ENCODE assay signal across 29 mouse cellular contexts in genomic region chr4:106597055-106597454, GRCm38 (mm10). TPM values are rescaled to one million over a fixed set of nuclear protein-coding genes. Genes with fewer than 3 reads are reported as not detected.
"Had no signal": no experiment of that assay in that cellular context is flagged by ENCODE, and none has a peak within 500 bp of the region (broad histone marks: within the 10 kb centered on the region; RNA-seq: fewer than 3 reads in every experiment).

No protein-coding gene starts in this region.

- DNase-seq: kidney, adult 9 months; kidney, postnatal 14 days; kidney, postnatal 4 days; layer of hippocampus, postnatal 36 days; liver, embryonic 13.5 days; lung, adult 2 months; lung, postnatal 14 days; lung, postnatal 4 days; midbrain, embryonic 14.5 days; right cerebral cortex, adult 18-20 months; right cerebral cortex, postnatal 14 days; right cerebral cortex, postnatal 4 days; thymus, adult 18-20 months; thymus, postnatal 36 days had no signal

- H3K27me3 ChIP-seq: liver, embryonic 13.5 days had no signal

- H3K36me3 ChIP-seq: liver, embryonic 13.5 days had no signal

- H3K27ac ChIP-seq: layer of hippocampus, adult 2 months; left cerebral cortex, adult 2 months; liver, embryonic 13.5 days; stomach, postnatal 0 days had no signal

- H3K9me3 ChIP-seq: liver, embryonic 13.5 days had no signal

- H3K4me3 ChIP-seq: layer of hippocampus, adult 2 months; left cerebral cortex, adult 2 months; liver, embryonic 13.5 days had no signal

- H3K4me2 ChIP-seq: liver, embryonic 13.5 days; midbrain, embryonic 11.5 days had no signal

- H3K9ac ChIP-seq: liver, embryonic 13.5 days had no signal

RNA-seq across cellular contexts. Expression of gene Lexm, which starts 20.0 kb away (rescaled TPM):
- total RNA-seq: layer of hippocampus, postnatal 36 days; left cerebral cortex, postnatal 36 days; liver, adult 2 months; megakaryocyte progenitor cell, adult 5-6 weeks; megakaryocyte-erythroid progenitor cell, adult 5-6 weeks; midbrain, postnatal 0 days had no signal
- polyA plus RNA-seq: kidney, embryonic 16.5 days; limb, embryonic 14.5 days; liver, adult 2 months; liver, embryonic 16.5 days; lung, adult 2 months; lung, embryonic 16.5 days; midbrain, embryonic 14.5 days; midbrain, postnatal 0 days; neural tube, embryonic 14.5 days; stomach, embryonic 14.5 days; stomach, postnatal 0 days had no signal

RNA-seq across cellular contexts. Expression of gene Ttc22, which starts 25.2 kb away (rescaled TPM):
- total RNA-seq: megakaryocyte progenitor cell, adult 5-6 weeks; megakaryocyte-erythroid progenitor cell, adult 5-6 weeks had no signal
- polyA plus RNA-seq: liver, adult 2 months; midbrain, embryonic 11.5 days had no signal
